Comparison of ENCODE assay signal across 28 mouse cellular contexts in the genomic region with DNA sequence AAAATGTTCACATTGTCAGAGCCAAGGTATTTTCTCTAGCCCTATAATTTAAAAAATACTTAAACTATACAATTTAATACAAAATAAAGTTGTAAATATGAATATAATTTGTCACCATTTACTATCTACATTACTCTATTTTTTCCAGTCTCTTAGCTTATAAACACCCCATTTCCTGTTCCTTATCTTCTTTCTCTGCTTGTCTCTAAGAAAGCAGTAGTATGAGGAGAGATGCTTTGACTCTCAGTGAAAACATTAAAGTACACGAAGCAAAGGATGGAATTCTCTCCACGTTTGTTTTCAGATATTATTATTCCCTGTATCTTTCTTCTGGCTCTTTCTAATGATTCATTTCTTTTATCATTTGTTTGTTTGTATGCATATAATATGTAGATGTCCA.
"Had no signal": no experiment of that assay in that cellular context is flagged by ENCODE, and none has a peak within 500 bp of the region (broad histone marks: within the 10 kb centered on the region; RNA-seq: fewer than 3 reads in every experiment).

No protein-coding gene starts in this region.

- H3K4me3 ChIP-seq: embryonic facial prominence, embryonic 10.5 days; embryonic facial prominence, embryonic 12.5 days; embryonic facial prominence, embryonic 13.5 days; embryonic facial prominence, embryonic 15.5 days; erythroblast, embryonic 14.5 days; forebrain, embryonic 10.5 days; forebrain, embryonic 12.5 days; forebrain, embryonic 13.5 days; forebrain, embryonic 15.5 days; gastrocnemius, adult 2 months; heart, adult 2 months; heart, embryonic 10.5 days had no signal

- H3K9me3 ChIP-seq: embryonic facial prominence, embryonic 10.5 days; embryonic facial prominence, embryonic 12.5 days; embryonic facial prominence, embryonic 13.5 days; embryonic facial prominence, embryonic 15.5 days; forebrain, embryonic 10.5 days; forebrain, embryonic 12.5 days; forebrain, embryonic 13.5 days; forebrain, embryonic 15.5 days; heart, embryonic 10.5 days had no signal

- H3K4me2 ChIP-seq: embryonic facial prominence, embryonic 12.5 days; embryonic facial prominence, embryonic 13.5 days; embryonic facial prominence, embryonic 15.5 days; forebrain, embryonic 12.5 days; forebrain, embryonic 13.5 days; forebrain, embryonic 15.5 days had no signal

- H3K27ac ChIP-seq: embryonic facial prominence, embryonic 10.5 days; embryonic facial prominence, embryonic 12.5 days; embryonic facial prominence, embryonic 13.5 days; embryonic facial prominence, embryonic 15.5 days; forebrain, embryonic 10.5 days; forebrain, embryonic 12.5 days; forebrain, embryonic 13.5 days; forebrain, embryonic 15.5 days; gastrocnemius, adult 2 months; heart, adult 2 months; heart, embryonic 10.5 days had no signal

- DNase-seq: cerebellum, adult 9-10 months; cerebellum, adult 9-11 months; cerebellum, postnatal 10 days; cerebellum, postnatal 14 days; cerebellum, postnatal 25 days; cerebellum, postnatal 36 days; embryo, embryonic 11 days; forebrain, postnatal 0 days; gastrocnemius, adult 2 months; gastrocnemius, postnatal 10 days; gastrocnemius, postnatal 14 days; gastrocnemius, postnatal 25 days; gastrocnemius, postnatal 36 days; heart, adult 11 months; heart, adult 18-20 months; heart, adult 2 months had no signal

- ATAC-seq: forebrain, embryonic 13.5 days; forebrain, embryonic 14.5 days; forebrain, embryonic 15.5 days; forebrain, embryonic 16.5 days; forebrain, postnatal 0 days had no signal

- H3K9ac ChIP-seq: embryonic facial prominence, embryonic 12.5 days; embryonic facial prominence, embryonic 13.5 days; embryonic facial prominence, embryonic 15.5 days; forebrain, embryonic 12.5 days; forebrain, embryonic 13.5 days; forebrain, embryonic 15.5 days; forebrain, postnatal 0 days had no signal

- H3K36me3 ChIP-seq: embryonic facial prominence, embryonic 10.5 days; embryonic facial prominence, embryonic 12.5 days; embryonic facial prominence, embryonic 13.5 days; embryonic facial prominence, embryonic 15.5 days; forebrain, embryonic 10.5 days; forebrain, embryonic 12.5 days; forebrain, embryonic 15.5 days; heart, embryonic 10.5 days had no signal

- H3K27me3 ChIP-seq: embryonic facial prominence, embryonic 12.5 days; embryonic facial prominence, embryonic 13.5 days; embryonic facial prominence, embryonic 15.5 days; forebrain, embryonic 12.5 days; forebrain, embryonic 15.5 days had no signal

- H3K4me1 ChIP-seq: embryonic facial prominence, embryonic 10.5 days; heart, embryonic 10.5 days had no signal
